Mouse (Mus musculus): ENCODE measurements around the gene Tmem217. TPM values are rescaled to one million over a fixed set of nuclear protein-coding genes. Genes with fewer than 3 reads are reported as not detected.

Tmem217 gene
- not detected in 2 replicates for polyA plus RNA-seq (2011; ENCODE audit: insufficient read length, low read depth, missing spikeins)

DNA sequence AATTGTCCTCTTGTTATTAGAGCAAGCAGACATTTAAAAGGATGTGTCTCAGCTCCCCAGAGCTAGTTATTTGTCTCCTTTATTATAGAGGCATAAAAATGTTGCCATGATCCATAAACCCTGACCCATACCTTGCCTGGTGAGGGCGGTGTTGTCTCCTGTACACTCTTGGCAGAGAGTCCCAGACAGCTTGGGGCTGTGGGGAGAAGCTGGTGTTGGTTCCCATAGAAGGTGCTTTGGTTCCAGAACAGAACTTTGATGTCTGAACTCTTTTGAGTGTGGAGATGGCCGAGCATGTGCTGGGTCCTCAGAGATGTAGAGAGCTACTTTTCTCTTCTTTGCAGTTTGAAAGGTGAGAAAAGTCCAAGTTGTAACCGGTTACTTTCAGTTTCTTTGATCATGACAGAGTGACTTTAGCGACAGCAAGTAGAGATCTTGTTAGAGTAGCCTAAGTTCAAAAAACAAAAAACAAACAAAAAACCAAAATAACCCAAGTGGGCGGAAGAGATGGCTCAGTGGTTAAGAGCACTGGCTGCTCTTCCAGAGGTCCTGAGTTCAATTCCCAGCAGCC, at the start of gene Tmem217:
Tmem217 (minus strand) TSS at position 224 of the 571 bp plus-strand sequence.
- no peak for TF ChIP-seq POLR2A (IDR thresholded peaks at IDR 0.05; ENCODE audit: low read depth, low read length)
- no peak for TF ChIP-seq CTCF (IDR thresholded peaks at IDR 0.05; ENCODE audit: borderline replicate concordance, insufficient read depth, low read length)
- no peak within 1 kb of the TSS for H3K27ac ChIP-seq (ENCODE audit: insufficient read depth, low read length)
- H3K4me3 ChIP-seq (ENCODE audit: insufficient read depth, low read length), result no peak within 1 kb of the TSS
- H3K4me1 ChIP-seq (ENCODE audit: control insufficient read depth, insufficient read depth, low read length), result peaks cover 6% of the 10 kb centered on the region; the same call in 1 of the 2 replicates

DNA sequence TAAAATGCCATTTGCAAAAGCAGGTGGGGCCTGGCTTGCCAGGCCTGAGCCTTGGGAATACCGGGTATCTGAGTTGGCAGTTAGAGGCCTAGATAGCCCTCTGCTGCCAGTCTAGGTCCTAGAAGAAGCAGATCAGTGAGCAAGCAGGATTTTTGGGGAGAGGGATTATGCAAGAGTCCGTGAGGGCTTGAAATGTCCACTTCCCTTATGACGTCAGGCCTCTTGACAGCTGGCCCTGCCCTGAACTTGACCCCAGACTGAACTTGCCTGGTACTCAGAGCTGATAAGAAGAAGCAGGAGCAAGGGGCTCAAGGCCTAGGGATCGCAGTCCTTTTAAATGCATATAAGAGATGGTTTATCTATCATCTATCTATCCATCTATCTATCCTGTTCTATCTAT, 49.2 kb upstream of the Tmem217 start:
- no peak overlapping the region for H3K27ac ChIP-seq (ENCODE audit: insufficient read depth, low read length)
- TF ChIP-seq CTCF (IDR thresholded peaks at IDR 0.05; ENCODE audit: borderline replicate concordance, insufficient read depth, low read length), result no peak
- H3K4me3 ChIP-seq (ENCODE audit: insufficient read depth, low read length), result no peak overlapping the region
- H3K4me1 ChIP-seq (ENCODE audit: control insufficient read depth, insufficient read depth, low read length), result no peaks in the 10 kb centered on the region

DNA sequence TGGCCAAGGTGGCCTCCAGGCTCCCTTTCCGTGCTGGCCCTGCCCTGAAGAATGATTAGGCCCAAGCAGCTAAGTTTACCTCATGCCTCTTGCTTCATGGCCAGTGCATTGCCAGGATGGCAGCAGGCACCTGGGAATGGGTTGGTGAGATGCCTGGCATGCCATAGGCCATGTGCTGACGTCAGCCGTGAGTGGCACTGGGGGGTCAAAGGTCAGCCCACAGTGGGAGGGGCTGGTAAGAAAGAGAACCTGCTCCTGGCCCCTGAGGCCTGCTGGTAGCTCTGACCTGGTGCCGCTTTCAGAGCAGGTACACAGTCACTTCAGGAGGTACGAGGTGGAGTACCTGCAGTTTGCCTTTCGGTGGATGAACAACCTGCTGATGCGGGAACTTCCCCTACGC, 47.4 kb upstream of the Tmem217 start:
- no peak for TF ChIP-seq CTCF (IDR thresholded peaks at IDR 0.05; ENCODE audit: borderline replicate concordance, insufficient read depth, low read length)
- TF ChIP-seq POLR2A (IDR thresholded peaks at IDR 0.05; ENCODE audit: low read depth, low read length), result no peak

DNA sequence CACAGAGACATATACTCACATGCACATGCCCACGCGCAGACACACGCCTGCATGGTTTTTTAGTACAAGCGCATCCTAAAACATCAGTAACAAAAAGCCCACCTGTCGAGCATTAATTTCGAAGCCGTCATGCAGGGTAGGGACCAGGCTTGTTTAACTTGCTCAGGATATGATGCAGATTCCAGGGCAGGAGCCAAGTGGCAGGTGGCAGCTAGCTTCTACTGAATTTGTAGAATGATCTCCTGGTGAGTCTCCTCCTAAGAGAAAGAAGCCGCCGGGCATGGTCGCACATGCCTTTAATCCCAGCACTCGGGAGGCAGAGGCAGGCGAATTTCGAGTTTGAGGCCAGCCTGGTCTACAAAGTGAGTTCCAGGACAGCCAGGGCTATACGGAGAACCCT, 46.9 kb upstream of the Tmem217 start:
- Histone ChIP-seq H3K4me3 (ENCODE audit: insufficient read depth, low read length) (no peak overlapping the region), H3K27ac (ENCODE audit: insufficient read depth, low read length) (no peak overlapping the region), H3K4me1 (ENCODE audit: control insufficient read depth, insufficient read depth, low read length) (no peaks in the 10 kb centered on the region)
- no peak for TF ChIP-seq POLR2A (IDR thresholded peaks at IDR 0.05; ENCODE audit: low read depth, low read length)
- no peak for TF ChIP-seq CTCF (IDR thresholded peaks at IDR 0.05; ENCODE audit: borderline replicate concordance, insufficient read depth, low read length)

More for the DNA sequence above, 47.4 kb upstream of the Tmem217 start:
- H3K4me1 ChIP-seq (ENCODE audit: control insufficient read depth, insufficient read depth, low read length), result no peaks in the 10 kb centered on the region
- no peak overlapping the region for H3K27ac ChIP-seq (ENCODE audit: insufficient read depth, low read length)
- H3K4me3 ChIP-seq (ENCODE audit: insufficient read depth, low read length), result no peak overlapping the region

DNA sequence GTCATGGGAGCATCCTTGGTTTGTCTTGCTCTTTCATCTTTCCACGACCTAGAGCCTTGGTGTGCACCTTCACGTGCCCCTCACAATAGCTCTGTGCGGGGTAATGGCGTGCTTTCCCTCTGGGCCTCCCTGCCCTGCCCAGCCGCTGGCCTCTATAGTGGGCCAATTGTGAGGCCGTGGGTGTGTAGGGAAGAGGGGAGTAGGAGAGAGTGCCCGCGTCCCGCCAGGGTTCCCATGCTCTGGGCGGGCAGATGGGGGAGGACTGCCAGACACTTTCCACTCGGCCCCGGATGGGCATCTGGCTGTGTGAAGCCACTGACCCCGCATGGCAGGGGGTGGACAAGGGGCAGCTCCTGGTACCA, 44.6 kb upstream of the Tmem217 start:
- Histone ChIP-seq H3K4me1 (ENCODE audit: control insufficient read depth, insufficient read depth, low read length) (no peaks in the 10 kb centered on the region), H3K27ac (ENCODE audit: insufficient read depth, low read length) (no peak overlapping the region), H3K4me3 (ENCODE audit: insufficient read depth, low read length) (no peak overlapping the region)
- TF ChIP-seq POLR2A (IDR thresholded peaks at IDR 0.05; ENCODE audit: low read depth, low read length) (no peak), CTCF (IDR thresholded peaks at IDR 0.05; ENCODE audit: borderline replicate concordance, insufficient read depth, low read length) (no peak)

DNA sequence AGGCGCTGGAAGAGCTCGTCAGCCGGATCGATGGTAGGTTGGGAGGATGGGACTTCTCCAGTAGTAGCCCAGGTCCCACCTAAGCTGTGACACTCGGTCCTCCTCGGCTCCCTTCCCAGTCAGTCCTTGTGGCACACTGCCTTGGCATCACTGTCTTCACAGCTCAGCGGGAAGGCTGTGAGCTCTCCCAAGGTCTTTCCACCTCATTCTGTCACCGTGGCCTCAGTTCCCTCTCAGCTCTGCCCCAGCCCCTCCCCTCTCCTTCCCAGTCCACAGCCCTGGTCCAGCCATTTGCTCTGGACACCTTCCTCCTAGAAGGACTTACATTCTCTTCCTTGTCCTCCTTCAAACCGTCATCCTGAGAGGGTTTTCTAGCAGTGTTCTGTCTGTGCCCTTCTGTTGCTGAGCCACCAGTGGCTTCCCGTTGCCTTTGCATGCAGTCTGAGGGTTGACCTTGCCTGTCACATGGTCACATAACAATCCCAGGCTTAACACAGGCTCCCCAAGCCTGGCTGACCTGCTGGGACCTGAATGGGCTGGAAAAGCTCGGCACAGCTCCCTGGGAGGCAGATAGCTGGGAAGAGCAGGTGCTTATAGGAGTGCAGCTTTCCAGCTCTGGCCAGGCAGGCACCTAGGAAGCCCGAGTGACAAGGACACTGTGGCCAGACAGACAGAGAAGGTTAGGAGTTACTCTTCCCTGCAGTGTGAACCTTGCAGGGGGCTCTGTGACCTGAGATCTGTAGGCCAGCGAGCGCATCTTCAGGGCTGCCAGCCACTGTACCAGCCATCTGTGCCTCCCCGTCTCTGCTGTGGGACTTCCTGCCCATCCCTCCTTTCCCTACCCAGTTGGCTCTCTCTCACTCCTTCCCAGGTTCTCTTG, 43.9 kb upstream of the Tmem217 start:
- Histone ChIP-seq H3K4me3 (ENCODE audit: insufficient read depth, low read length) (no peak overlapping the region), H3K27ac (ENCODE audit: insufficient read depth, low read length) (no peak overlapping the region), H3K4me1 (ENCODE audit: control insufficient read depth, insufficient read depth, low read length) (no peaks in the 10 kb centered on the region)
- TF ChIP-seq POLR2A (IDR thresholded peaks at IDR 0.05; ENCODE audit: low read depth, low read length) (no peak), CTCF (IDR thresholded peaks at IDR 0.05; ENCODE audit: borderline replicate concordance, insufficient read depth, low read length) (no peak)

DNA sequence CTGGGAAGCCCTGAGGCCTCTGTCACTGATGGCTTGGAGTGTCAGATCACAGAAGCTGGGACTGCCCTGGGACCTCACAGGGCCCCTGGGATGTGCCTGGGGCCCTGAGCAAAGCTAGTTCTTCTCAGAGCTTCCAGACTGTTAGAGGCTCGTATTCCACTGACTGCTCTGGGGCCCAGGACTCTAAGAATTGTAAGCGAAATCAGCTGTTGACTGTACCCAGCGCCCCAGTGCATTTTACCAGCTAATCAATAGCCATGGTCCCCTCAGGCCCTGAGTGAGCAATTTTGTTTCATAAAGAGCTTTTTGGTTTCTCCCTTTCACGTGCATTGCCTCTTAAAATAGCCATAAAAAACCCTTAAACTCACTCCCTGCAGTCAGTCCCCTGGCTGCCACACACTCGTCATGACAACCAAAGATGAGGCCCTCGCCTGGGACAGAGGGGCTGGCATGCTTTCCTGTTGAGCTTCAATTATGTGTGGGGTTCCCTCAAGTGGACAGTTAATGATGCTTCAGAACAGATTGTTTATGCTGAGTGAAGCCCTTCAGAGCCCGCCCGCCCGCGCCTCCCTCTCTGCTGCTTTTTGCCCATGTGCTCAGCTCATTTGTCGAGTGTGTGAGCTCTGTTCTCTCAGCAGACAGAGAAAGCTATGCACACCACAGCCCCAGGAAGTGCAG, 37.2 kb upstream of the Tmem217 start:
- Histone ChIP-seq H3K27ac (ENCODE audit: insufficient read depth, low read length) (no peak overlapping the region), H3K4me3 (ENCODE audit: insufficient read depth, low read length) (no peak overlapping the region), H3K4me1 (ENCODE audit: control insufficient read depth, insufficient read depth, low read length) (no peaks in the 10 kb centered on the region)
- TF ChIP-seq CTCF (IDR thresholded peaks at IDR 0.05; ENCODE audit: borderline replicate concordance, insufficient read depth, low read length) (no peak), POLR2A (IDR thresholded peaks at IDR 0.05; ENCODE audit: low read depth, low read length) (no peak)

DNA sequence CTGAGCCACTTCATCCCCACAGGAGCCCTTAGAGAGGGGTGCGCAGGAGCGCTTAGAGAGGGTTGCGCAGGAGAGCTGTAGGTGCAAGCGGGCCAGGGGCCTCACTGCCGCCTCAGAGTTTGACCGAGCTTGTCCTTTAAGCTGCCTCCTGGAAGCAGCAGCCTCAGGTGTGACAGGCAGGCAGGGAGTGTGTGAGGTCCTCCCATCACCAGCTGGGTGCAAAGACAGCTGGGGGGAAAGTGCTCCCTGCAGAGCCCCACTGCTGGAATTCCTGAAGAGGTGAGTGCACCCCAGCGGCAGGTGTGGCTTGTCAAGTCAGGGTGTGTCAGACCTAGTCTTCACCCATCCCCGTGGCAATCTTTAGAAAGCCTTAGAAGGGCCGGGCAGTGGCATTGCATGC, 34.7 kb upstream of the Tmem217 start:
- H3K27ac ChIP-seq (ENCODE audit: insufficient read depth, low read length), result no peak overlapping the region
- TF ChIP-seq CTCF (IDR thresholded peaks at IDR 0.05; ENCODE audit: borderline replicate concordance, insufficient read depth, low read length), result no peak
- no peak for TF ChIP-seq POLR2A (IDR thresholded peaks at IDR 0.05; ENCODE audit: low read depth, low read length)
- H3K4me1 ChIP-seq (ENCODE audit: control insufficient read depth, insufficient read depth, low read length), result no peaks in the 10 kb centered on the region
- H3K4me3 ChIP-seq (ENCODE audit: insufficient read depth, low read length), result no peak overlapping the region

DNA sequence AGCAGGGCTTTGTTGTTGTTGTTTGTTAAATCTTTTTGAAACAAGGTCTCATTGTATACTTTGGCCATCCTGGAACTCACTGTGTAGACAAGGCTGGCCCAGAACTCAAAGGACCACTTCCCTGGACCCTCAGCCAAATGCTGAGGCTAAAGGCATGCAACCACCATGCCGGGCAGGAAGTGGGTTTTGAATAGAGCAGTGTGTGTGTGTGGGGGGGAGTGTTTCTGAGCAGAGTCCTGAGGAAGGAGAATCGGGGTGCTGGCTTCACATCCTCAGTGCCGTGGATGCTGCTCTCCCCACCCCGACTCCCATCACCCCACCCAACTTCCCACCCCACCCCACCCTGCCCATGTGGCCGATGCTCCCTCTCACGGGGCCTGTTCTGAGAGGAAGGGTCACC, 33.3 kb upstream of the Tmem217 start:
- TF ChIP-seq CTCF (IDR thresholded peaks at IDR 0.05; ENCODE audit: borderline replicate concordance, insufficient read depth, low read length), result no peak
- TF ChIP-seq POLR2A (IDR thresholded peaks at IDR 0.05; ENCODE audit: low read depth, low read length), result no peak
- H3K27ac ChIP-seq (ENCODE audit: insufficient read depth, low read length), result no peak overlapping the region
- no peak overlapping the region for H3K4me3 ChIP-seq (ENCODE audit: insufficient read depth, low read length)
- H3K4me1 ChIP-seq (ENCODE audit: control insufficient read depth, insufficient read depth, low read length), result no peaks in the 10 kb centered on the region

DNA sequence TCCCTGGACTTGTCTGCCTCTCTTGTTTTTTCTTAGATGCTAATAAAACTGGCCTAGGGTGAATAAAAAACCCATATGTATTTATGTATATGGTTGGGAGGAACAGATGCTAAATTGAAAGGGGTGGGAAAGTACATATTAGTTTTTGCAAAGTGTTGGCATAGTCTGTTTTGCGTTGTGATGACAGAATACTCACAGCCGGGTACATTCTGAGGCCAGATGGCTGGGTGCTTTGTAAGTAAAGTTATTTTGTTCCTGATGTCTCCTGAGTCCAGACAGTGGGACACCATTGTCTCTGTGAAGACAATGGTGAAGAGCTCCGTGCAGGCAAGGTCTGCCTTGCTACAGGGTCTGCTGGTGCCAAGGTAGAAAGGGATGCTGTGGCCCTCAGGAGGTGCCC, 32.6 kb upstream of the Tmem217 start:
- no peaks in the 10 kb centered on the region for H3K4me1 ChIP-seq (ENCODE audit: control insufficient read depth, insufficient read depth, low read length)
- no peak overlapping the region for H3K4me3 ChIP-seq (ENCODE audit: insufficient read depth, low read length)
- H3K27ac ChIP-seq (ENCODE audit: insufficient read depth, low read length), result no peak overlapping the region
- no peak for TF ChIP-seq POLR2A (IDR thresholded peaks at IDR 0.05; ENCODE audit: low read depth, low read length)
- TF ChIP-seq CTCF (IDR thresholded peaks at IDR 0.05; ENCODE audit: borderline replicate concordance, insufficient read depth, low read length), result no peak
